Mouse (Mus musculus) megakaryocyte-erythroid progenitor cell, adult 5-6 weeks (primary cell): ENCODE measurements around the gene Atp1b2. TPM values are rescaled to one million over a fixed set of nuclear protein-coding genes. Genes with fewer than 3 reads are reported as not detected.

Experiments used
- ATAC-seq: replicated peaks from 2 replicates; pipeline ENCODE4 v1.8.0; 2016; ENCODE audit warnings: mild to moderate bottlenecking, inconsistent platforms; ENCODE audit not compliant: severe bottlenecking, poor library complexity, low FRiP score, low TSS enrichment
- total RNA-seq, 2 experiments: library from RNA; stranded (forward) in 1 of 2; stranded (reverse) in 1 of 2; fragments of 200-1000, 215-1000 nt in 1 of 2; fragments of >200 nt in 1 of 2; fragmentation: Nextera tagmentation in 1 of 2; gene quantifications; 2 replicates each; pipeline ENCODE4 v1.2.3; 2014 to 2017

The Atp1b2 gene
- total RNA-seq, 2 experiments from 2014 or later: 68.9 to 408 TPM

DNA sequence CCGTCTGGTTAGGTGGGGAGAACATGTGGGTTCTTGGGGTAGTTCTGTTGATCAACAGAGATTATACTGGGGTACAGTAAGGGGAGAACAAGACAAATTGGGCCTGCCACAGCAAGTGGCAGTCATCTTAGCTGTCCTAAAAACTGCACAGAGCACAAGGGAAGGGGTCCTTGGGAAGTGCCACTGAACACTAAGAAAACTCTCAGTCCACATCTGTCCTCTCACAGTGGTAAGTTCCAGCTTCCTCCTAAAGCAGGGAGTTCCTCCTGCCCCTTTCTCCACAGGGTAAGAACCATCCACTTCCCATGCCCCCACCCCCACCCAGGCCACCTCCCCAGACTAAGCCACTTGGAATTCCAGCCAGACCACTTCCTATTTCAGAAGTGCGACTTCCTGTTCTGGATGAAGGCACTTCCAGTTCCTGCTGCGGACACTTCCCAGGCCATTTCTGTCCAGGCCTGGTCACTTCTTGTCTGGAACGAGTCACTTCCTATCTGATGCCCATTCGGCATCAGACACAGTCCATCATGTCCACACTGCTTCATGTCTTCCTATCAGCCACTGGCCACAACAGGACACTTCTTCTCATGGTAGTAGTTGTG is 51.1 kb downstream of the Atp1b2 start:
- ATAC-seq: no peak

- ATAC-seq: no peak
Measured at GRCm38 (mm10) chr11:69553341-69553721, 52.4 kb downstream of the Atp1b2 start.

- ATAC-seq: no peak
Measured at GRCm38 (mm10) chr11:69552622-69553340, 53.0 kb downstream of the Atp1b2 start.

DNA sequence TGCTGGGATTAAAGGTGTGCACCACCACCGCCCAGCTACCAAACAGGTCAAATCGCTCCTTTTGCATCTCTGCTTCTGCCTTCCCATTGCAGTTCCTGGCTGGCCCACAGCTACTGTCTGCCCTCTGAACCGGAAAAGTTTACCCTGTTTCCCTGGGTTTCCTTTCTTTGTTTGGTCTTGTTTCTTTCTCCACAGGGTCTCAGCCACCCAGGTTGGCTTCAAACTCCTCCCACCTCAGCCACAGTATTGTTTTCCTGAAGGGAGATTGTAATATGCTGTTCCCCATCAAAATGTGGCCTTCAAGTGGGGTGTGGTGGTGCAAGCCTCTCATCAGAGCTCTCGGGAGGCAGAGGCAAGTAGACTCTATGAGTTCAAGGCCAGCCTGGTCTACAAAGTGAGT is 54.4 kb downstream of the Atp1b2 start:
- ATAC-seq: no peak

Other genes with a start within 250 kb of the Atp1b2 start
Only the 30 nearest of the 32 such genes appear.
- gene Naa38, start 210.5 kb downstream of the Atp1b2 start, total RNA-seq (2014; fragmentation: Nextera tagmentation): 161 and 169 TPM in 2 replicates
- 156 and 170 TPM in 2 replicates for gene Naa38, start 210.5 kb downstream of the Atp1b2 start, total RNA-seq (2017)
- 16.2 and 20.9 TPM in 2 replicates for gene Cyb5d1, start 210.3 kb downstream of the Atp1b2 start, total RNA-seq (2014; fragmentation: Nextera tagmentation)
- 36.7 and 41.7 TPM in 2 replicates for gene Cyb5d1, start 210.3 kb downstream of the Atp1b2 start, total RNA-seq (2017)
- gene Tmem88, start 207.7 kb downstream of the Atp1b2 start, total RNA-seq (2014; fragmentation: Nextera tagmentation): 0.37 TPM in 1 of 2 replicates, not detected in the other
- not detected in 2 replicates for gene Tmem88, start 207.7 kb downstream of the Atp1b2 start, total RNA-seq (2017)
- gene Kdm6b, start 192.3 kb downstream of the Atp1b2 start, total RNA-seq (2014; fragmentation: Nextera tagmentation): 19.3 and 22.1 TPM in 2 replicates
- gene Kdm6b, start 192.3 kb downstream of the Atp1b2 start, total RNA-seq (2017): 1.6 and 2.7 TPM in 2 replicates
- not detected in 2 replicates for gene Dnah2, start 56.8 kb downstream of the Atp1b2 start, total RNA-seq (2014; fragmentation: Nextera tagmentation)
- not detected in 2 replicates for gene Dnah2, start 56.8 kb downstream of the Atp1b2 start, total RNA-seq (2017)
- gene Efnb3, start 45.7 kb downstream of the Atp1b2 start, total RNA-seq (2014; fragmentation: Nextera tagmentation): 1.3 and 3.0 TPM in 2 replicates
- 0.50 and 0.52 TPM in 2 replicates for gene Efnb3, start 45.7 kb downstream of the Atp1b2 start, total RNA-seq (2017)
- 36.5 and 51.0 TPM in 2 replicates for gene Wrap53, start 25.7 kb downstream of the Atp1b2 start, total RNA-seq (2014; fragmentation: Nextera tagmentation)
- 9.6 and 14.5 TPM in 2 replicates for gene Wrap53, start 25.7 kb downstream of the Atp1b2 start, total RNA-seq (2017)
- 286 and 348 TPM in 2 replicates for gene Trp53, start 25.6 kb downstream of the Atp1b2 start, total RNA-seq (2014; fragmentation: Nextera tagmentation)
- 59.0 and 109 TPM in 2 replicates for gene Trp53, start 25.6 kb downstream of the Atp1b2 start, total RNA-seq (2017)
- not detected in 2 replicates for gene Shbg, start 12.0 kb upstream of the Atp1b2 start, total RNA-seq (2014; fragmentation: Nextera tagmentation)
- gene Shbg, start 12.0 kb upstream of the Atp1b2 start, total RNA-seq (2017): not detected in 2 replicates
- not detected in 2 replicates for gene Sat2, start 16.1 kb upstream of the Atp1b2 start, total RNA-seq (2014; fragmentation: Nextera tagmentation)
- gene Sat2, start 16.1 kb upstream of the Atp1b2 start, total RNA-seq (2017): not detected in 2 replicates
- 67.4 and 83.1 TPM in 2 replicates for gene Fxr2, start 27.0 kb upstream of the Atp1b2 start, total RNA-seq (2014; fragmentation: Nextera tagmentation)
- 36.4 and 45.6 TPM in 2 replicates for gene Fxr2, start 27.0 kb upstream of the Atp1b2 start, total RNA-seq (2017)
- 0.45 TPM in 1 of 2 replicates, not detected in the other for gene Sox15, start 49.4 kb upstream of the Atp1b2 start, total RNA-seq (2014; fragmentation: Nextera tagmentation)
- gene Sox15, start 49.4 kb upstream of the Atp1b2 start, total RNA-seq (2017): not detected in 2 replicates
- 47.6 and 58.3 TPM in 2 replicates for gene Mpdu1, start 56.7 kb upstream of the Atp1b2 start, total RNA-seq (2014; fragmentation: Nextera tagmentation)
- gene Mpdu1, start 56.7 kb upstream of the Atp1b2 start, total RNA-seq (2017): 40.6 and 41.1 TPM in 2 replicates
- 5.1 and 6.3 TPM in 2 replicates for gene Cd68, start 60.2 kb upstream of the Atp1b2 start, total RNA-seq (2014; fragmentation: Nextera tagmentation)
- gene Cd68, start 60.2 kb upstream of the Atp1b2 start, total RNA-seq (2017): 3.4 and 6.5 TPM in 2 replicates
- gene Eif4a1, start 66.5 kb upstream of the Atp1b2 start, total RNA-seq (2014; fragmentation: Nextera tagmentation): 918 and 983 TPM in 2 replicates
- gene Eif4a1, start 66.5 kb upstream of the Atp1b2 start, total RNA-seq (2017): 973 and 1,155 TPM in 2 replicates
- gene Senp3, start 76.1 kb upstream of the Atp1b2 start, total RNA-seq (2014; fragmentation: Nextera tagmentation): 96.1 and 117 TPM in 2 replicates
- gene Senp3, start 76.1 kb upstream of the Atp1b2 start, total RNA-seq (2017): 98.4 and 120 TPM in 2 replicates
- 5.0 and 6.5 TPM in 2 replicates for gene Tnfsf13, start 79.8 kb upstream of the Atp1b2 start, total RNA-seq (2014; fragmentation: Nextera tagmentation)
- gene Tnfsf13, start 79.8 kb upstream of the Atp1b2 start, total RNA-seq (2017): 11.7 and 23.0 TPM in 2 replicates
- gene Tnfsf12, start 89.9 kb upstream of the Atp1b2 start, total RNA-seq (2014; fragmentation: Nextera tagmentation): 4.7 TPM in 1 of 2 replicates, not detected in the other
- 0.47 TPM in 1 of 2 replicates, not detected in the other for gene Tnfsf12, start 89.9 kb upstream of the Atp1b2 start, total RNA-seq (2017)
- 0.20 TPM in 1 of 2 replicates, not detected in the other for gene Tnfsfm13, start 90.2 kb upstream of the Atp1b2 start, total RNA-seq (2014; fragmentation: Nextera tagmentation)
- 0.80 and 1.4 TPM in 2 replicates for gene Tnfsfm13, start 90.2 kb upstream of the Atp1b2 start, total RNA-seq (2017)
- gene Polr2a, start 152.7 kb upstream of the Atp1b2 start, total RNA-seq (2014; fragmentation: Nextera tagmentation): 106 TPM in 2 replicates
- gene Polr2a, start 152.7 kb upstream of the Atp1b2 start, total RNA-seq (2017): 11.9 and 26.6 TPM in 2 replicates
- gene Slc35g3, start 156.0 kb upstream of the Atp1b2 start, total RNA-seq (2014; fragmentation: Nextera tagmentation): not detected in 2 replicates
- gene Slc35g3, start 156.0 kb upstream of the Atp1b2 start, total RNA-seq (2017): not detected in 2 replicates
- gene Zbtb4, start 160.0 kb upstream of the Atp1b2 start, total RNA-seq (2014; fragmentation: Nextera tagmentation): 2.8 and 4.0 TPM in 2 replicates
- gene Zbtb4, start 160.0 kb upstream of the Atp1b2 start, total RNA-seq (2017): 1.1 and 2.1 TPM in 2 replicates
- 2.3 TPM in 1 of 2 replicates, not detected in the other for gene Chrnb1, start 190.0 kb upstream of the Atp1b2 start, total RNA-seq (2014; fragmentation: Nextera tagmentation)
- 0.28 and 1.9 TPM in 2 replicates for gene Chrnb1, start 190.0 kb upstream of the Atp1b2 start, total RNA-seq (2017)
- 0.57 and 0.63 TPM in 2 replicates for gene Fgf11, start 195.9 kb upstream of the Atp1b2 start, total RNA-seq (2014; fragmentation: Nextera tagmentation)
- gene Fgf11, start 195.9 kb upstream of the Atp1b2 start, total RNA-seq (2017): 2.3 TPM in 1 of 2 replicates, not detected in the other
- gene Tmem102, start 199.7 kb upstream of the Atp1b2 start, total RNA-seq (2014; fragmentation: Nextera tagmentation): not detected in 2 replicates
- gene Tmem102, start 199.7 kb upstream of the Atp1b2 start, total RNA-seq (2017): not detected in 2 replicates
- gene Gm39566, start 209.4 kb upstream of the Atp1b2 start, total RNA-seq (2014; fragmentation: Nextera tagmentation): not detected in 2 replicates
- gene Gm39566, start 209.4 kb upstream of the Atp1b2 start, total RNA-seq (2017): not detected in 2 replicates
- gene Spem2, start 212.5 kb upstream of the Atp1b2 start, total RNA-seq (2014; fragmentation: Nextera tagmentation): not detected in 2 replicates
- not detected in 2 replicates for gene Spem2, start 212.5 kb upstream of the Atp1b2 start, total RNA-seq (2017)
- not detected in 2 replicates for gene Spem1, start 216.2 kb upstream of the Atp1b2 start, total RNA-seq (2014; fragmentation: Nextera tagmentation)
- not detected in 2 replicates for gene Spem1, start 216.2 kb upstream of the Atp1b2 start, total RNA-seq (2017)
- 7.9 and 8.3 TPM in 2 replicates for gene Nlgn2, start 231.8 kb upstream of the Atp1b2 start, total RNA-seq (2014; fragmentation: Nextera tagmentation)
- 2.9 and 3.8 TPM in 2 replicates for gene Nlgn2, start 231.8 kb upstream of the Atp1b2 start, total RNA-seq (2017)
- 166 and 210 TPM in 2 replicates for gene Tmem256, start 232.6 kb upstream of the Atp1b2 start, total RNA-seq (2014; fragmentation: Nextera tagmentation)
- 64.8 and 66.7 TPM in 2 replicates for gene Tmem256, start 232.6 kb upstream of the Atp1b2 start, total RNA-seq (2017)